Mouse (Mus musculus): ENCODE measurements around the gene Pgs1.

Pgs1 gene

DNA sequence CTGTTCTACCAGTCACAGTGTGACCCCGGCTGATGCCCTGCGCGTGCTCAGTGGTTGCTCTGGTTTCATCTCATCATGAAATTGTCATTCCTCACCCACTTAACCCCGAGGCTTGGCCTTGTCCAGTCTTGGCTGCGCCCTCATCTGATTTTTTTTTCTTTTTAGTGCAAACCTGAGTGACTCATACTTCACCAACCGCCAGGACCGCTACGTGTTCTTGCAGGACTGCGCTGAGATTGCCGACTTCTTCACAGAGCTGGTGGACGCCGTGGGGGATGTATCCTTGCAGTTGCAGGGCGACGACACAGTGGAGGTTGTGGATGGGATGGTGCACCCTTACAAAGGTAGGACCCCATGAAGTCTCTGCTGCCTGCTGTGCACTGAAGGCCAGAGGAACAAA is 17.1 kb downstream of the Pgs1 start:
- no peak for DNase-seq (ENCODE audit: low spot score)

DNA sequence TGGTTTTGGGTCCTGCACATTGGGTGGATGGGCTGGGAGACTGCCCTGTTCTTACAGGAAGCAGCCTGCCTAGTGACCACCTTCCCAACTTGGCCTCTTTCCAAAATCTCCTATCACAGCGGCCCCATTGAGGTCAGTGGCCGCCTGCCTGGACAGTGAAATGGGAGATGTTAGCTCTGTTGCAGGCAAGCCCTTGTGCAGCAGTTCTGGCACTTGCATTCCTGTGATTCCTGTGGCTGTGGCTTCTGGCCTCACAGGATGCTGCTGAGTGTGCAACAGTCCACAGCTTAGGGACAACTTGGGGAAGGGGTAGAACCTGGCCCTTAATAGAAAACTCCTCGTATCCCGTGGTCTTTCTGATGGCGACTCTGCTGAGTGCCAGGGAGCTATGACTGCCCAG is 17.6 kb downstream of the Pgs1 start:
- no peak for DNase-seq (ENCODE audit: low spot score)

- no peak for DNase-seq (ENCODE audit: low spot score)
Observed at GRCm38 (mm10) chr11:118004217-118004616, 18.1 kb downstream of the Pgs1 start.

- DNase-seq (ENCODE audit: low spot score): no peak
Observed at GRCm38 (mm10) chr11:118007460-118008143, 21.5 kb downstream of the Pgs1 start.

- DNase-seq (ENCODE audit: low spot score): peak; percentile 35
Observed at GRCm38 (mm10) chr11:118008144-118008805, 22.2 kb downstream of the Pgs1 start.

- DNase-seq (ENCODE audit: low spot score): no peak
Observed at GRCm38 (mm10) chr11:118008843-118009242, 22.8 kb downstream of the Pgs1 start.

DNA sequence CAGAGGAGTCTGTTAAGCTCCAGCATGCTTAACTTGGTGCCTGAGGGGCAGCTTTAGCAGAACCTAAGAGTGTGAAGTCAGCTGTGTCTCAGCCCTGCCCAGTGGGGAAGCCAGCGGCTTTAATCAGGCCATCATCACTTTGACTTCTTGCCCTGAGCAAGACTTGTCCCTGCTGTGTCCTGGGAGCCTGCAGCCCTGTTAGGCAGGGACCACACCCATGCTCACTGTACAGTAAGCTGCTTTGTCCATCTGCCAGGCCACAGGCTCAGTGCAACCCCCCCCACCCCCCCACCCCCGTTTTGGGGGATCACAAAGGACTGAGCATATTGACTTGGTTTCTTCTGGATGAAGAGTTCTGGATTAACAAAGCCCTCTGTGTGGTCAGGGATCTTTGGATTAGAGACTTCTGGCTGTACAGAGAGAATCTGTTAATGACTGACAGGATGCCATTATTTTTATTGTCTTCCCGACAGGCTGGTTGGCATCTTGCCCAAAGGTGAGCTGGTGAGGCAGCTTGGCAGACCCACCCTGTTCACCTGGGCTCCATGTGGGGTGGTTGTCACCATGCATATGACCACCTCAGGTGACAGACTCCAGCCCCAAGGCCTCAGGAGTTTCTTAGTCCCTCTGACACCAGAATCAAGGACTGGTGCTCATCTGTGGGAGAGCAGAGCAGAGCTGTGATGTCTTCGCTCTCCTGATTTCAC is 23.9 kb downstream of the Pgs1 start:
- no peak for DNase-seq (ENCODE audit: low spot score)

- no peak for DNase-seq (ENCODE audit: low spot score)
Observed at GRCm38 (mm10) chr11:118012595-118012994, 26.5 kb downstream of the Pgs1 start.

DNA sequence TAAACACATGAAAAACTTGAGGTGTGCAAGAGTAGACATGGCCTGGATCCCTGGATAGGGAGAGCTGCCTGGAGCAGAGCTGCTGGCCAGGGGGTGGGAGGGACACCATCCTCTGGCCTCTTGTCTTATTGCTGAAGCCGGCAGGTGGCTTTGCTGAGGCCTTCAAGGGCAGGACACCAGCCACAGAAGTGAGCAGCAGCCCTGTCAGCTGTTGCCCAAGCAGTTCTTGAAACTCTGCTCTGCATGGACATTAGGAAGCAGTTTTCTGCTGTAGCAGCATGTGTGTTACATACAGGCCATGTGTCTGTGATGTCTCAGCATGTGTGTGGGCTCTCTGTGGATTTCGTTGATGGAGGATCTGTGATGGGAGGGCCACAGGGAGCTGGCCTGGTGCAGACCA is 27.2 kb downstream of the Pgs1 start:
- no peak for DNase-seq (ENCODE audit: low spot score)

- no peak for DNase-seq (ENCODE audit: low spot score)
Observed at GRCm38 (mm10) chr11:118014391-118014995, 28.4 kb downstream of the Pgs1 start.

GRCm38 (mm10) chr11:118015381-118016145 is 29.5 kb downstream of the Pgs1 start:
- DNase-seq (ENCODE audit: low spot score): no peak

DNA sequence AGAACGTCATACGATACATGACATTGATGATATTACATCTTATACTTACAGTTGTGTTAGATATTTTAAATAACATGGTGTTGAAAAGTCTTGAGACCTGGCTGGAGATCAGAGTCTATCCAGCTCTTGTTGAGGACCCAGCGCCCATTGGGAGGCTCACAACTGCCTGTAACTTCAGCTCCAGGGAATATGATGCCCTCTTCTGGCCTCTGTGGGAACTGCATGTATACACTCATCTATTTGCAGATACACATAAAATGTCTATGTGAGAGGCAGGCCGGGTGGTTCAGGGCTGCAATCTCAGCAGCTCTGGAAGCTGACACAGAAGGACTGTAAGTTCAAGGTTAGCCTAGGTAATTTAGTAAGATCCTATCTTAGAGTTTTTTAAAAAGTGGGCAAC is 32.2 kb downstream of the Pgs1 start:
- DNase-seq (ENCODE audit: low spot score): peak; percentile 31

GRCm38 (mm10) chr11:118021806-118022205 is 35.7 kb downstream of the Pgs1 start:
- DNase-seq (ENCODE audit: low spot score): peak; percentile 81

- no peak for DNase-seq (ENCODE audit: low spot score)
Observed at GRCm38 (mm10) chr11:118023475-118023874, 37.4 kb downstream of the Pgs1 start.

GRCm38 (mm10) chr11:118024111-118024510 is 38.0 kb downstream of the Pgs1 start:
- DNase-seq (ENCODE audit: low spot score): no peak

DNA sequence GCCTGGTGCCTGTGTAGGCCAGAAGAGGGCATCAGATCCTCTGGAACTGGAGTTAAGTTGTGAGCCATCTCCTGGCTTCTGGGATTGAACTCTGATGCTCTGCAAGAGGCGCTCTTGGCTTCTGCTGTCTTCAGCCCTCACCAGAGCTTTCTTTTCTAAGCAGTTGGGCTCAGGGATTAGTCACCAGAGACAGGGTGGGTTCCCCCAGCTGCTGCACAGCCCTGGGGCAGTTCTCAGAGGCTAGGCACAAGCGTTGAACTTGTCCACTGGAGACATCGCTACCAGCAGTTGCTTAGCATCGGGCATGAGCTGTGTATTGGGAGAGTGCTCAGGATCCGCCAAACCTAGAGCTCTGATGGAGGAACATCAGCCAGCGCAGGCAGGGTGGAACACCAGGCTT is 43.1 kb downstream of the Pgs1 start:
- DNase-seq (ENCODE audit: low spot score): no peak

DNA sequence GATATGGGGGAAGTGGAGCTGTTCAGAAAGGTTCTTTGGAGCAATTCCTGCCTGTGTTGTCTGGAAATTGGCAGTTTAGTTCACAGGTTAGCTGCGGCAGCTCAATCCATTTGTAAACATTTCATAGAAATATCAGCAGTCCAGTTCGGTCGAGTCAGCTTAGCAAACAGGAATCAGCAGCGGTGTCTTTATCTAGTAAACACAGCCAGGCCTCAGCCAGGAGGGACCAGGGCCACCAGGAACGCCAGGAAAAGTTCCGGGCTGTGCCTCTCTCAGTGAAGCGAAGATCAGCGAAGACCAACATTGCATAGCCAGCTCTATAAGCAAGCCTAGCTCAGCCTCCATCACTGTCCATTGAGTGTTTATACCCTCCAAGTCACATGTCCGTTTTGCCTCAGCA is 45.0 kb downstream of the Pgs1 start:
- no peak for DNase-seq (ENCODE audit: low spot score)

DNA sequence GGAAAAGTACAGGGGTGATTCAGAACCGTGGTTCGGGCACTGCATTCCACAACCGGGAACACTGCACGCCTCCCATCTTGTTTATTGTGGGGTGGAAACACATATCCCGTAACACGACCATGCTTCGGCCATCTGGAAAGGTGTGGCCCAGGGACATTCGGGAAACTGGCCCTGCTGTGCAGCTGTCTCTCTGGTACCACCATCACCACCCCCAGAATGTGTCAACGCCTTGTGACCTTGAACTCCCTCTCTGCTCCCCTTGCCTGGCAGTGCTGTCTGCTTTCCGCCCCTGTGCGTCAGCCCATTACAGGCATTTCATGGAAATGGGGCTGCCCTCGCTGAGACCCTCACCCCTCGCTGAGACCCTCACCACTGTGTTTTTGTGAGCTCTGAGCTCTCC is 48.3 kb downstream of the Pgs1 start:
- DNase-seq (ENCODE audit: low spot score): no peak

- no peak for DNase-seq (ENCODE audit: low spot score)
Observed at GRCm38 (mm10) chr11:118035068-118035467, 49.0 kb downstream of the Pgs1 start.

DNA sequence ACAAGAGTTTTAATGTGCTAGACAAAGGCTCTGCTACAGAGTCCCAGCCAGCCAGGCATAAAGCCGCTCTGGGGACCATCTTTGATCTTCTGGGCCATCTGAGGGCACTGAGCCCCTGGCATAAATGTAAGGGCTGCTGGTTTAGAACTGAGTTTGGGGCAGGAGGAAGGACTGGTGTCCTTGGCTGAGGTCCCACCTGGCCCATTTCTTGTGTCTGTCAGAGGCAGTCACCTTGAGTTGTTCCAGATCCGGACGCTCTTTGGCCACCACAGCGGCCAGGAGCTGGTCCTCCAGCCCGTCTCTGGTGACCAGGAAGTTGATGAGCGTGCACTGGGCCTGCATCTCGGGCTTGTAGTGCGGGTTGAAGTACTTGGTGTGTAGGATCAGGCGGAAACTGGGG is 56.7 kb downstream of the Pgs1 start:
- no peak for DNase-seq (ENCODE audit: low spot score)

GRCm38 (mm10) chr11:118043293-118043907 is 57.3 kb downstream of the Pgs1 start:
- peak; percentile 23 for DNase-seq (ENCODE audit: low spot score)

DNA sequence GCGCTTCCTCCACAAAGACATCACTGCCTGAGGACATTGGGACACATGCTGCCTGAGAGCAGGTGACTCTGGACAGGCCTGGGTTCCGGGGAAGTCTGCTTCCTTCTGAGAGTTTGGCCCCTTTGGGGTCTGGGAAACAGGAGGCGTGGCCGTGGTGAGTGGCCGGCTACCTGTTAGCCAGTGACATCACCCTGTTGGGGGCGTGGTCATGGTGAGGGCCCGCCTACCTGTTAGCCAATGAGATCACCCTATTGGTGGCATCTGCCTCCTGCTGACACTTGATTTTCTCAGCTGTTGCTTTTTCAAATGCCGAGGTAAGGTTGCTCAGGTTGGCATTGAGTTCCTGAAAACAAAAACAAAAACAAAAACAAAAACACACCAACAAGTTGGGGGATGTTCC is 63.5 kb downstream of the Pgs1 start:
- DNase-seq (ENCODE audit: low spot score): no peak
